Mouse (Mus musculus) heart, postnatal 36 days (tissue): Measurements from ENCODE around the gene Teddm2. TPM values are rescaled to one million over a fixed set of nuclear protein-coding genes. Genes with fewer than 3 reads are reported as not detected.

Experiments
- DNase-seq, 2 experiments: peaks; one replicate each; pipeline ENCODE4 v3.0.0; 2021 to 2022
- intact Hi-C: fragments of 180-260 bp; cut with DNase I; formaldehyde crosslinking; loops from one replicate; pipeline ENCODE4 v1.15.1; 2025
- total RNA-seq, 2 experiments: library from RNA; stranded (reverse); gene quantifications; 2 replicates each; pipeline ENCODE4 v1.2.3; 2021

The Teddm2 gene
- total RNA-seq = 1 to 10 TPM in 1 of 2 experiments, under 1 TPM in 1; 0.78 to 1.1 TPM

GRCm38 (mm10) chr1:153899731-153900380 is at the start of gene Teddm2, which contains the start of gene Glul:
Gene Teddm2 (minus strand): TSS chr1:153900228.
Gene Glul (plus strand): TSS chr1:153899944.
- intact Hi-C loops = loop anchor here (1.0 to 2.0 kb wide), 2 partner anchors 19 to 132 kb away; no protein-coding TSS in a partner anchor
- peak; percentile 96 to 97 for DNase-seq

- intact Hi-C loops = no loop called here
- DNase-seq = no peak
Measured at GRCm38 (mm10) chr1:153947837-153948236, 47.8 kb upstream of the Teddm2 start.

GRCm38 (mm10) chr1:153946971-153947370 is 46.9 kb upstream of the Teddm2 start:
- DNase-seq = no peak
- intact Hi-C loops = no loop called here

- intact Hi-C loops = no loop called here
- peak; percentile 25 to 49 for DNase-seq
Measured at GRCm38 (mm10) chr1:153945181-153945580, 45.2 kb upstream of the Teddm2 start.

GRCm38 (mm10) chr1:153940986-153941385 is 41.0 kb upstream of the Teddm2 start:
- intact Hi-C loops = no loop called here
- DNase-seq = no peak

GRCm38 (mm10) chr1:153937025-153937424 is 37.0 kb upstream of the Teddm2 start:
- DNase-seq = no peak
- intact Hi-C loops = no loop called here

GRCm38 (mm10) chr1:153935844-153936380 is 35.9 kb upstream of the Teddm2 start:
- intact Hi-C loops = no loop called here
- no peak for DNase-seq

- intact Hi-C loops = no loop called here
Measured at GRCm38 (mm10) chr1:153933772-153934171, 33.7 kb upstream of the Teddm2 start.

GRCm38 (mm10) chr1:153930431-153930830 is 30.4 kb upstream of the Teddm2 start:
- intact Hi-C loops = no loop called here

More at GRCm38 (mm10) chr1:153933772-153934171, 33.7 kb upstream of the Teddm2 start:
- no peak for DNase-seq

GRCm38 (mm10) chr1:153924395-153925385 is 24.7 kb upstream of the Teddm2 start:
- intact Hi-C loops = loop anchor here (5.0 kb wide), 1 partner anchor 108 kb away; no protein-coding TSS in a partner anchor
- DNase-seq = no peak

More at GRCm38 (mm10) chr1:153930431-153930830, 30.4 kb upstream of the Teddm2 start:
- DNase-seq = no peak

GRCm38 (mm10) chr1:153922571-153923021 is 22.6 kb upstream of the Teddm2 start:
- intact Hi-C loops = loop anchor here (5.0 kb wide), 1 partner anchor 110 kb away; no protein-coding TSS in a partner anchor
- DNase-seq = peak; percentile 49 to 52

GRCm38 (mm10) chr1:153921642-153922041 is 21.6 kb upstream of the Teddm2 start:
- no peak for DNase-seq
- intact Hi-C loops = loop anchor here (5.0 kb wide), 1 partner anchor 111 kb away; no protein-coding TSS in a partner anchor

- no peak for DNase-seq
- intact Hi-C loops = loop anchor here (2.0 kb wide), 1 partner anchor 18 kb away; the partner anchor contains the start of gene Teddm2
Measured at GRCm38 (mm10) chr1:153918521-153919206, 18.6 kb upstream of the Teddm2 start.

- intact Hi-C loops = no loop called here
- no peak for DNase-seq
Measured at GRCm38 (mm10) chr1:153913869-153914268, 13.8 kb upstream of the Teddm2 start.

- intact Hi-C loops = no loop called here
- no peak for DNase-seq
Measured at GRCm38 (mm10) chr1:153911276-153911795, 11.3 kb upstream of the Teddm2 start.

- intact Hi-C loops = no loop called here
- DNase-seq = no peak
Measured at GRCm38 (mm10) chr1:153910423-153910822, 10.4 kb upstream of the Teddm2 start.

GRCm38 (mm10) chr1:153909963-153910291 is 9.9 kb upstream of the Teddm2 start:
- intact Hi-C loops = no loop called here

GRCm38 (mm10) chr1:153909213-153909962 is 9.4 kb upstream of the Teddm2 start:
- intact Hi-C loops = no loop called here
- no peak for DNase-seq

More at GRCm38 (mm10) chr1:153909963-153910291, 9.9 kb upstream of the Teddm2 start:
- no peak for DNase-seq

- no peak for DNase-seq
- intact Hi-C loops = no loop called here
Measured at GRCm38 (mm10) chr1:153908741-153909140, 8.7 kb upstream of the Teddm2 start.
